ENCODE assay signal across 8 mouse cellular contexts in genomic region chr10:128612433-128613153, GRCm38 (mm10). TPM values are rescaled to one million over a fixed set of nuclear protein-coding genes. Genes with fewer than 3 reads are reported as not detected.
DNase-seq lines count a peak whose midpoint lies in the region; ATAC-seq lines count a peak whose summit lies in the region.

No protein-coding gene starts in this region.

- H3K27me3 ChIP-seq in hindbrain, embryonic 13.5 days, result 0 out of 2 replicates have a peak, but pooled peaks cover 5% of the 10 kb centered on the region

- H3K27ac ChIP-seq in hindbrain, embryonic 13.5 days, result no peak overlapping the region

- no peak overlapping the region for H3K4me3 ChIP-seq in hindbrain, embryonic 13.5 days

- 17% methylated on average over 16 of the region's 16 CpGs for WGBS in hindbrain, embryonic 13.5 days

- DNase-seq in Muller cell, postnatal 12 days (ENCODE audit: inconsistent ontology term), result peak; percentile 59
- DNase-seq in cerebellum, adult 8-10 months, result peak; percentile 73
- DNase-seq in layer of hippocampus, postnatal 10 days (ENCODE audit: low spot score in 2 of 2), result peak; percentile 81 to 85
- DNase-seq in lung, postnatal 10 days, result peak; percentile 85
- peak; percentile 61 for DNase-seq in retina, adult 2 months (ENCODE audit: low read depth, low spot score)
- DNase-seq in thymus, postnatal 25 days, result peak; percentile 82

- peak; percentile 97 for ATAC-seq in frontal cortex, adult (ENCODE audit: low TSS enrichment)
- ATAC-seq in hindbrain, embryonic 13.5 days (ENCODE audit: low FRiP score), result peak; percentile 10; the same call in 1 of the 2 replicates

- H3K9me3 ChIP-seq in hindbrain, embryonic 13.5 days, result no peaks in the 10 kb centered on the region

- H3K9ac ChIP-seq in hindbrain, embryonic 13.5 days, result no peak overlapping the region

- H3K36me3 ChIP-seq in hindbrain, embryonic 13.5 days, result no peaks in the 10 kb centered on the region

- H3K4me2 ChIP-seq in hindbrain, embryonic 13.5 days, result no peak overlapping the region

- H3K4me1 ChIP-seq in hindbrain, embryonic 13.5 days (replicated peaks), result 0 out of 2 replicates have a peak, but pooled peaks cover 3% of the 10 kb centered on the region

RNA-seq across cellular contexts. Expression of gene Rps26, which starts 14.0 kb away (rescaled TPM):
- 482 and 485 TPM in 2 replicates for polyA plus RNA-seq in hindbrain, embryonic 13.5 days (2015; fragmentation: Nextera tagmentation; extraction: Ambion mirVana)
- total RNA-seq in layer of hippocampus, postnatal 10 days (2021), result 100 to 1,000 TPM; 508 to 545 TPM

RNA-seq across cellular contexts. Expression of gene Erbb3, which starts 23.1 kb away (rescaled TPM):
- 3.0 and 3.5 TPM in 2 replicates for polyA plus RNA-seq in hindbrain, embryonic 13.5 days (2015; fragmentation: Nextera tagmentation; extraction: Ambion mirVana)
- under 1 TPM; 0.71 to 0.76 TPM for total RNA-seq in layer of hippocampus, postnatal 10 days (2021)

RNA-seq across cellular contexts. Expression of gene Ikzf4, which starts 33.2 kb away (rescaled TPM):
- polyA plus RNA-seq in hindbrain, embryonic 13.5 days (2015; fragmentation: Nextera tagmentation; extraction: Ambion mirVana), result 14.6 and 15.2 TPM in 2 replicates
- total RNA-seq in layer of hippocampus, postnatal 10 days (2021), result 10 to 100 TPM; 17.2 to 17.7 TPM

RNA-seq across cellular contexts. Expression of gene Pa2g4, which starts 46.8 kb away (rescaled TPM):
- 125 and 129 TPM in 2 replicates for polyA plus RNA-seq in hindbrain, embryonic 13.5 days (2015; fragmentation: Nextera tagmentation; extraction: Ambion mirVana)
- 10 to 100 TPM; 83.2 to 87.6 TPM for total RNA-seq in layer of hippocampus, postnatal 10 days (2021)
